In genomic region chr4:34209179-34209896, GRCm38 (mm10) we compare ENCODE assay signal across 21 mouse cellular contexts.
DNase-seq lines count a peak whose midpoint lies in the region; ATAC-seq and TF ChIP-seq lines count a peak whose summit lies in the region.
"Had no signal": no experiment of that assay in that cellular context is flagged by ENCODE, and none has a peak within 500 bp of the region (broad histone marks: within the 10 kb centered on the region; RNA-seq: fewer than 3 reads in every experiment).

No protein-coding gene starts in this region.

- H3K9ac ChIP-seq in liver, postnatal 0 days (replicated peaks), result no peak overlapping the region
- H3K9ac ChIP-seq in midbrain, embryonic 14.5 days (replicated peaks; ENCODE audit: low read length), result no peak overlapping the region
- H3K9ac ChIP-seq: forebrain, postnatal 0 days; hindbrain, embryonic 12.5 days; hindbrain, embryonic 15.5 days had no signal

- H3K9me3 ChIP-seq in liver, postnatal 0 days (ENCODE audit: low read length), result no peaks in the 10 kb centered on the region
- H3K9me3 ChIP-seq in midbrain, embryonic 14.5 days (ENCODE audit: control insufficient read depth, low read length), result no peaks in the 10 kb centered on the region
- H3K9me3 ChIP-seq: G1E; hindbrain, embryonic 12.5 days; hindbrain, embryonic 15.5 days had no signal

- WGBS in kidney, adult 2 months, result 41% methylated on average over 5 of the region's 5 CpGs
- WGBS in liver, postnatal 0 days (ENCODE audit: insufficient replicate concordance), result 47% methylated on average over 5 of the region's 5 CpGs
- 19% methylated on average over 5 of the region's 5 CpGs for WGBS in small intestine, adult 2 months
- 66% methylated on average over 5 of the region's 5 CpGs for WGBS in midbrain, embryonic 14.5 days

- no peak for TF ChIP-seq EP300 in liver, postnatal 0 days (IDR thresholded peaks at IDR 0.05; ENCODE audit: low read depth)

- peak; percentile 37 for DNase-seq in kidney, adult 2 months
- no peak for DNase-seq in kidney, postnatal 14 days
- no peak for DNase-seq in liver, postnatal 0 days
- DNase-seq in liver, result no peak
- DNase-seq in midbrain, embryonic 14.5 days, result no peak
- DNase-seq: adrenal gland, postnatal 10 days; adrenal gland, postnatal 36 days; B cell, adult 2 months; cerebellum, adult 18-20 months; cerebellum, adult 9-10 months; cerebellum, postnatal 14 days; forebrain, postnatal 0 days; gastrocnemius, postnatal 25 days had no signal

- no peak overlapping the region for H3K4me2 ChIP-seq in liver, postnatal 0 days (ENCODE audit: low read depth, low read length)
- H3K4me2 ChIP-seq in midbrain, embryonic 14.5 days (ENCODE audit: low read length), result no peak overlapping the region
- H3K4me2 ChIP-seq: heart, embryonic 11.5 days; hindbrain, embryonic 12.5 days; hindbrain, embryonic 15.5 days had no signal

- TF ChIP-seq CTCF in kidney, adult 2 months (conservative IDR thresholded peaks at IDR 0.05; ENCODE audit: insufficient read depth, insufficient read length, low read depth, low read length), result no peak
- no peak for TF ChIP-seq CTCF in liver, postnatal 0 days (IDR thresholded peaks at IDR 0.05; ENCODE audit: low read depth)
- TF ChIP-seq CTCF in small intestine, adult 2 months (IDR thresholded peaks at IDR 0.05; ENCODE audit: extremely low read depth, insufficient read length, insufficient replicate concordance, low read depth, low read length), result no peak

- H3K27me3 ChIP-seq in kidney, adult 2 months (replicated peaks; ENCODE audit: control insufficient read depth, insufficient read depth, low read length), result no peaks in the 10 kb centered on the region
- H3K27me3 ChIP-seq in liver, postnatal 0 days (ENCODE audit: insufficient read depth, low read length), result no peaks in the 10 kb centered on the region
- H3K27me3 ChIP-seq in small intestine, adult 2 months (ENCODE audit: control insufficient read depth, insufficient read depth, low read length), result no peaks in the 10 kb centered on the region
- H3K27me3 ChIP-seq in midbrain, embryonic 14.5 days (ENCODE audit: control insufficient read depth, insufficient read depth, low read length), result no peaks in the 10 kb centered on the region
- H3K27me3 ChIP-seq: CH12.LX; hindbrain, embryonic 12.5 days; hindbrain, embryonic 15.5 days had no signal

- TF ChIP-seq POLR2A in kidney, adult 2 months (IDR thresholded peaks at IDR 0.05; ENCODE audit: low read depth, low read length), result no peak
- TF ChIP-seq POLR2A in small intestine, adult 2 months (IDR thresholded peaks at IDR 0.05; ENCODE audit: low read depth, low read length), result no peak

- H3K4me3 ChIP-seq in kidney, adult 2 months (ENCODE audit: insufficient read depth, low read depth, low read length), result no peak overlapping the region
- no peak overlapping the region for H3K4me3 ChIP-seq in liver, postnatal 0 days (ENCODE audit: low read depth, low read length)
- no peak overlapping the region for H3K4me3 ChIP-seq in small intestine, adult 2 months (ENCODE audit: low read depth, low read length)
- H3K4me3 ChIP-seq in midbrain, embryonic 14.5 days (replicated peaks; ENCODE audit: low read depth, low read length), result no peak overlapping the region
- H3K4me3 ChIP-seq: hindbrain, embryonic 12.5 days; hindbrain, embryonic 15.5 days had no signal

- peak; percentile 19; the same call in 1 of the 2 replicates for ATAC-seq in liver, postnatal 0 days
- no peak for ATAC-seq in midbrain, embryonic 14.5 days (ENCODE audit: low FRiP score, low TSS enrichment)
- ATAC-seq: forebrain, embryonic 14.5 days; forebrain, postnatal 0 days; Patski had no signal

- no peaks in the 10 kb centered on the region for H3K36me3 ChIP-seq in kidney, adult 2 months (ENCODE audit: control insufficient read depth, insufficient read depth, low read length)
- no peaks in the 10 kb centered on the region for H3K36me3 ChIP-seq in liver, postnatal 0 days (replicated peaks; ENCODE audit: insufficient read depth, low read length)
- no peaks in the 10 kb centered on the region for H3K36me3 ChIP-seq in small intestine, adult 2 months (ENCODE audit: control insufficient read depth, insufficient read depth, low read length)
- H3K36me3 ChIP-seq in midbrain, embryonic 14.5 days (ENCODE audit: control insufficient read depth, insufficient read depth, low read length), result no peaks in the 10 kb centered on the region
- H3K36me3 ChIP-seq: G1E; hindbrain, embryonic 12.5 days; hindbrain, embryonic 15.5 days had no signal

- H3K4me1 ChIP-seq in kidney, adult 2 months (ENCODE audit: control insufficient read depth, insufficient read depth, low read length), result no peaks in the 10 kb centered on the region
- H3K4me1 ChIP-seq in liver, postnatal 0 days (ENCODE audit: insufficient read depth), result no peaks in the 10 kb centered on the region
- H3K4me1 ChIP-seq in small intestine, adult 2 months (ENCODE audit: control insufficient read depth, insufficient read depth, insufficient read length, low read length), result peaks cover 9% of the 10 kb centered on the region; the same call in 1 of the 2 replicates
- H3K4me1 ChIP-seq in midbrain, embryonic 14.5 days (ENCODE audit: control insufficient read depth, insufficient read depth, low read length), result no peaks in the 10 kb centered on the region
- H3K4me1 ChIP-seq: hindbrain, embryonic 12.5 days; hindbrain, embryonic 15.5 days had no signal

- no peak overlapping the region for H3K27ac ChIP-seq in kidney, adult 2 months (ENCODE audit: insufficient read depth, low read depth, low read length)
- no peak overlapping the region for H3K27ac ChIP-seq in liver, postnatal 0 days (ENCODE audit: low read depth)
- peak overlapping the region; percentile 68 for H3K27ac ChIP-seq in small intestine, adult 2 months (ENCODE audit: insufficient read depth, low read depth, low read length)
- H3K27ac ChIP-seq in midbrain, embryonic 14.5 days (replicated peaks; ENCODE audit: low read depth, low read length), result no peak overlapping the region
- H3K27ac ChIP-seq: hindbrain, embryonic 12.5 days; hindbrain, embryonic 15.5 days had no signal
